Mouse (Mus musculus): ENCODE measurements around the gene Bend7. TPM values are rescaled to one million over a fixed set of nuclear protein-coding genes. Genes with fewer than 3 reads are reported as not detected.

Gene Bend7
- polyA plus RNA-seq, 1 experiment from 2014 or later, result 6.4 TPM

GRCm38 (mm10) chr2:4785016-4785415 lies 67.4 kb downstream of the Bend7 start:
- Histone ChIP-seq H3K4me2 (replicated peaks) (no peak overlapping the region), H3K27me3 (no peaks in the 10 kb centered on the region), H3K36me3 (no peaks in the 10 kb centered on the region), H3K4me3 (no peak overlapping the region), H3K9me3 (replicated peaks) (no peaks in the 10 kb centered on the region), H3K4me1 (peaks cover 7% of the 10 kb centered on the region), H3K27ac (no peak overlapping the region), H3K9ac (no peak overlapping the region)
- ATAC-seq (ENCODE audit: low FRiP score), result no peak
- WGBS, result 91% methylated on average over 6 of the region's 6 CpGs

GRCm38 (mm10) chr2:4787223-4787622 lies 69.6 kb downstream of the Bend7 start:
- no peak overlapping the region for H3K4me3 ChIP-seq
- ATAC-seq (ENCODE audit: low FRiP score), result no peak
- no peak overlapping the region for H3K9ac ChIP-seq
- H3K27me3 ChIP-seq, result no peaks in the 10 kb centered on the region
- peaks cover 7% of the 10 kb centered on the region for H3K4me1 ChIP-seq
- no peaks in the 10 kb centered on the region for H3K9me3 ChIP-seq (replicated peaks)
- WGBS, result 70% methylated on average over 7 of the region's 7 CpGs
- no peak overlapping the region for H3K27ac ChIP-seq
- H3K36me3 ChIP-seq, result no peaks in the 10 kb centered on the region
- no peak overlapping the region for H3K4me2 ChIP-seq (replicated peaks)

GRCm38 (mm10) chr2:4791646-4792045 lies 74.0 kb downstream of the Bend7 start:
- Histone ChIP-seq H3K4me2 (replicated peaks) (no peak overlapping the region), H3K36me3 (no peaks in the 10 kb centered on the region), H3K9me3 (replicated peaks) (no peaks in the 10 kb centered on the region), H3K4me3 (no peak overlapping the region), H3K9ac (no peak overlapping the region), H3K4me1 (no peaks in the 10 kb centered on the region; the same call in 1 of the 2 replicates), H3K27ac (no peak overlapping the region), H3K27me3 (no peaks in the 10 kb centered on the region)
- no peak for ATAC-seq (ENCODE audit: low FRiP score)
- WGBS, result 83% methylated on average over 8 of the region's 8 CpGs

DNA sequence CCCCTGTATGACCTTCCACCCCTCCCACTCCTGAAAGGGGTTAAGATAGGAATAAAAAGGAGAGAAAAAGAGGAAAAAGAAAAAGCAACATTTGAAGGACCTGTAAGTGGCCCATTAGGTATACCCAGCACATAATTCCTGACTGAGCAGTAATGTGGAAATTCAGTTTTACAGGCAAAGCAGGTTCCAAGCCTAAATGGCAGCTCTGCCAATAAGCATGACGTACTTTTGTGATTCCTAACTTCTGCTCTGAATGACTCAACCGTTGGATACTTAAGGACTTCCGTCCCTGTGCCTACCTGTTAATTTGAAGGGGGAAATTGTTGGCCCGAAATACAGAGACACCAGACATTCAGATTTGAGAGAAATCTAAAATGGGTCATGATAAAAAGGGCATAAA lies 74.9 kb downstream of the Bend7 start:
- Histone ChIP-seq H3K4me3 (no peak overlapping the region), H3K9ac (no peak overlapping the region), H3K27ac (no peak overlapping the region), H3K4me2 (replicated peaks) (no peak overlapping the region), H3K27me3 (no peaks in the 10 kb centered on the region), H3K4me1 (no peaks in the 10 kb centered on the region), H3K36me3 (no peaks in the 10 kb centered on the region), H3K9me3 (replicated peaks) (no peaks in the 10 kb centered on the region)
- 91% methylated on average over 4 of the region's 4 CpGs for WGBS
- ATAC-seq (ENCODE audit: low FRiP score), result no peak

DNA sequence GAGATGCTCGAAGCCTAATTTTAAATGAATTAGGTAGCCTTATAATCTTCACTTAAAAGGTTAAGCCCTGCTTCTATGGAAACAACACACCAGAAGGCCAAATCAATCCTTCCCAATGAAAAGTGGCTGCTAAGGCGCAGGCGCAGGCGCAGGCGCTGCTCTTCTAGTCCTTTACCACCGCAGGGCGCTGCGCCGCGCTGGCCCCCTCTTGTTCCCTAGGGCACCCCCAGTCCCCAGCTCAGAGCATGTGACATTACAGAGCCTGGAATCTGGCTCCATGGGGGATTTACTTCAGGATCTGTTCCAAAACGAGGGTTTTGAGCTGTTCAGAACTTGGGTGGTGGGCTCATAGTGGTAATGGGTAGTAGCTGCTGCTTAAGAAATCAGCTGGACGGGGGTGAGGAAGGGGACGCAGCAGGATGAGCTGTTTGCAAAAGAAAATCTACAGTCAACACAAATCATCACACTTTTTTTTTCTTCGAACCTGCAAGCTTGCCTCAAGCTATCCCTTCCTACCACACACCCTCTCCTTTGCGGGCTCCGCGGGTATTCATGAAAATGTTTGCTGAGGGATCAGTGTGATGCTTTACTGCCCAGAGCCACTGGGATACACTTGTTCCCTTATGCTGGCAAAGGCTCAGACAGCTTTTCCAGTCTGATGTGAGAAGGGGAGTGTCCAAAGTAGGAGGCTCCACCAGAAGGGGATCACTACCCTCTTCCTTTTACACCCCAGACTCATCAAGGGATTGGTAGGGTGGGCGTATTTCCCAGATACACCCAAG lies 85.0 kb downstream of the Bend7 start:
- no peak for ATAC-seq (ENCODE audit: low FRiP score)
- Histone ChIP-seq H3K9me3 (replicated peaks) (no peaks in the 10 kb centered on the region), H3K4me1 (peaks cover 4% of the 10 kb centered on the region; the same call in 1 of the 2 replicates), H3K9ac (no peak overlapping the region), H3K4me2 (replicated peaks) (peak overlapping the region; percentile 21), H3K36me3 (no peaks in the 10 kb centered on the region), H3K27me3 (no peaks in the 10 kb centered on the region), H3K4me3 (no peak overlapping the region), H3K27ac (no peak overlapping the region)
- 46% methylated on average over 18 of the region's 18 CpGs for WGBS

- Histone ChIP-seq H3K27ac (no peak overlapping the region), H3K9ac (no peak overlapping the region), H3K9me3 (replicated peaks) (no peaks in the 10 kb centered on the region), H3K27me3 (no peaks in the 10 kb centered on the region), H3K36me3 (no peaks in the 10 kb centered on the region), H3K4me2 (replicated peaks) (no peak overlapping the region), H3K4me3 (no peak overlapping the region), H3K4me1 (peaks cover 8% of the 10 kb centered on the region)
- WGBS, result 46% methylated on average over 5 of the region's 5 CpGs
- ATAC-seq (ENCODE audit: low FRiP score), result no peak
These were observed 98.7 kb downstream of the Bend7 start for GRCm38 (mm10) chr2:4816308-4816707.

- WGBS, result 8% methylated on average over 10 of the region's 10 CpGs
- Histone ChIP-seq H3K36me3 (no peaks in the 10 kb centered on the region), H3K4me3 (no peak overlapping the region), H3K9me3 (replicated peaks) (no peaks in the 10 kb centered on the region; the same call in 1 of the 2 replicates), H3K27ac (no peak overlapping the region), H3K4me1 (peaks cover 8% of the 10 kb centered on the region), H3K9ac (no peak overlapping the region), H3K27me3 (no peaks in the 10 kb centered on the region), H3K4me2 (replicated peaks) (peak overlapping the region; percentile 31; the same call in 1 of the 2 replicates)
- no peak for ATAC-seq (ENCODE audit: low FRiP score)
These were observed 100.0 kb downstream of the Bend7 start for GRCm38 (mm10) chr2:4817678-4818077.

- H3K4me2 ChIP-seq (replicated peaks), result no peak overlapping the region
- 83% methylated on average over 3 of the region's 3 CpGs for WGBS
These were observed 102.6 kb downstream of the Bend7 start for GRCm38 (mm10) chr2:4820230-4820629.

DNA sequence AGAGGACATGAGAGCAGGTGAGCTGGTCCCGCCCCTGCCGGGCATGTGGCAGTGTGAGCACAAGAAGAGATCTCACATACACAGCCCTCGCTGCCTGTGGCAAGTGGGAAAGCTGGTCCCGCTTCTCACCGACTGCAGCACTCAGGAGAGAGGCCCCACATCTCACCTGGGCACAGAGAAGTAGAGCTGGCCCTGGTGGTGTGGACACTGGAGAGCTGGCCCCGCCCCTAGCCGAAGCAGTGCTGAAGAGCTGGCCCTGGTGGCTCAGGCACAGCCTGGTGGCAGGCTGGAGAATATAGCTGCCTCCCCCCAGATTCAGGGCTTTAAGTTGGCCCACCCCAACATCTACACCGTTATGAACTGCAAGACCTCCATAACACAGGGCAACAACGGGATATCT lies 106.4 kb downstream of the Bend7 start:
- 75% methylated on average over 9 of the region's 9 CpGs for WGBS
- H3K4me3 ChIP-seq, result no peak overlapping the region

More at GRCm38 (mm10) chr2:4820230-4820629, 102.6 kb downstream of the Bend7 start:
- Histone ChIP-seq H3K27me3 (no peaks in the 10 kb centered on the region), H3K9ac (no peak overlapping the region), H3K36me3 (no peaks in the 10 kb centered on the region), H3K27ac (no peak overlapping the region), H3K9me3 (replicated peaks) (no peaks in the 10 kb centered on the region; the same call in 1 of the 2 replicates), H3K4me3 (no peak overlapping the region), H3K4me1 (peaks cover 8% of the 10 kb centered on the region)
- ATAC-seq (ENCODE audit: low FRiP score), result no peak

GRCm38 (mm10) chr2:4828032-4828431 lies 110.4 kb downstream of the Bend7 start:
- Histone ChIP-seq H3K27me3 (no peaks in the 10 kb centered on the region), H3K27ac (no peak overlapping the region), H3K4me3 (no peak overlapping the region), H3K4me1 (no peaks in the 10 kb centered on the region), H3K9ac (no peak overlapping the region), H3K9me3 (replicated peaks) (no peaks in the 10 kb centered on the region), H3K36me3 (no peaks in the 10 kb centered on the region), H3K4me2 (replicated peaks) (no peak overlapping the region)
- no peak for ATAC-seq (ENCODE audit: low FRiP score)
- 88% methylated on average over 5 of the region's 5 CpGs for WGBS

More for the DNA sequence above, 106.4 kb downstream of the Bend7 start:
- no peaks in the 10 kb centered on the region for H3K4me1 ChIP-seq
- no peak overlapping the region for H3K4me2 ChIP-seq (replicated peaks)
- no peaks in the 10 kb centered on the region for H3K27me3 ChIP-seq
- no peaks in the 10 kb centered on the region for H3K36me3 ChIP-seq
- ATAC-seq (ENCODE audit: low FRiP score), result no peak
- no peak overlapping the region for H3K27ac ChIP-seq
- no peak overlapping the region for H3K9ac ChIP-seq
- H3K9me3 ChIP-seq (replicated peaks), result no peaks in the 10 kb centered on the region; the same call in 1 of the 2 replicates

DNA sequence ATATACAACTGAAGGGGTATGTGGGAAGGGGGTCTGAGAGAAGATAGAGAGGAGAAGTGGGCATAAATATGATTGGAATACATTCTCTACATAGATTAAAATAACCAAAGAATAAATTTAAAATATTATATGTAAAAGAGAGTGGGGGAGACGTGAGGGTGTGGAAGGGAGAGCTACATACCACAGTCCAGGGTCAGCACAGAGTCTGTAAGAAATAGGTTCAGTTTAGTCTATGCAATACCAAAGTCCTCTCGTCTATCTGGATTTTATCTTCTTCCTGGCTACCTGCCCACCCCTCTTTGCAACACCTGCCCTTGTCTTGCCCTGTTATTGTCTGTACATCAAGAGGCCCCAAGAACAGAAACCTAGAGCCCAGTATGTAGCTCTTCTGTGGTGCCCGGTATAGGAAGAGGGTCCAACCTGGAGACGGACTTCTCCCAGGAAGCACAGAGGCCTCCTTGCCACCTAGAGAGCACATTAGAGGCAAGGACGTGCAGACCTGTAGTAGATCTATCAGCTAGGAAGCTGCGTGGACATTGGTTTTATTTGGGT lies 110.9 kb downstream of the Bend7 start:
- no peaks in the 10 kb centered on the region for H3K27me3 ChIP-seq
- no peak overlapping the region for H3K4me2 ChIP-seq (replicated peaks)
- no peaks in the 10 kb centered on the region for H3K36me3 ChIP-seq
- WGBS, result 88% methylated on average over 6 of the region's 6 CpGs
- H3K9ac ChIP-seq, result no peak overlapping the region
- H3K27ac ChIP-seq, result no peak overlapping the region
- H3K9me3 ChIP-seq (replicated peaks), result no peaks in the 10 kb centered on the region
- no peaks in the 10 kb centered on the region for H3K4me1 ChIP-seq
- H3K4me3 ChIP-seq, result no peak overlapping the region
- no peak for ATAC-seq (ENCODE audit: low FRiP score)

DNA sequence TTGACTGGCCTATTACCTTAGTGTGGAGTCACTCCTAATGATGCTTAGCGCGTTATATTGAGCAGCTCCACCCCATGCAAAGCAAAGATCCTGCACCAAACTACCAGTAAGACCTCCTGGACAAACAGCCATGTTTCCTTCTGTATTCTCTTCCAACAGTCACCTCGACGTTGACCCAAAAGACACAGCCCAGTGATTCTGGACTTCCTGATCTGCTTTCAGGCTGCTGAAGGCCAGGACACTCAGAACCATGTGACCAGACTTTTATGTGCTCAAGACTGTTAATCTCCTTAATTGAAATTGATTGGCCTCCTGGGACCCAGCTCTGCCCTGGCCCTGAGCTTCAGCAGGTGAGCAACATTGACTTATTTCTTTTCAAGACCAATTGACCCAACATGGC lies 111.4 kb downstream of the Bend7 start:
- 95% methylated on average over 4 of the region's 4 CpGs for WGBS
- Histone ChIP-seq H3K9ac (no peak overlapping the region), H3K27me3 (no peaks in the 10 kb centered on the region), H3K4me1 (no peaks in the 10 kb centered on the region), H3K4me2 (replicated peaks) (no peak overlapping the region), H3K27ac (peak overlapping the region; percentile 8; the same call in 1 of the 2 replicates), H3K9me3 (replicated peaks) (no peaks in the 10 kb centered on the region), H3K36me3 (no peaks in the 10 kb centered on the region), H3K4me3 (no peak overlapping the region)
- no peak for ATAC-seq (ENCODE audit: low FRiP score)

All from hindbrain, embryonic 12.5 days (tissue).